Mouse (Mus musculus): ENCODE data around the gene Tsc1.

The Tsc1 gene

DNA sequence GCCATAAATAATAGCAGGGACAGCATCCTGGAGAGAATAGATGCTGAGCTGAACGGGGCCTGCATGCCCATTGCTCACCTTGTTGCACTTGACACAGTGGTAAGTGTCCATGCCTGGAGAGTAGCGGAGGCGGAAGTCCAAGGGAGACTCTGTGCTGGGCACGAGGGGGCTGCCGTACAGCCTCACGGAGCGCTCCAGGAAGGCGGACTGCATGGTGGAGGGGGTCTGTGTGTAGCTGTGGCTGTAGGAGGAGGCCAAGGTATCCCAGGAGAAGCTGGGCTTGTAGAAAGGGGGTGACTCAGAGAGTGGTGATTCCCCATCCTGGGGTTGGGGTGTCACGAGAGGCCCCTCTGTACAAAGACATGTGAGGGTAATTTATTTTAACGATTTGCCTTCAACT is 27.4 kb upstream of the Tsc1 start:
- in situ Hi-C loops (cut with MboI; ENCODE audit: unreplicated experiment in 2 of 2), result no loop called here

DNA sequence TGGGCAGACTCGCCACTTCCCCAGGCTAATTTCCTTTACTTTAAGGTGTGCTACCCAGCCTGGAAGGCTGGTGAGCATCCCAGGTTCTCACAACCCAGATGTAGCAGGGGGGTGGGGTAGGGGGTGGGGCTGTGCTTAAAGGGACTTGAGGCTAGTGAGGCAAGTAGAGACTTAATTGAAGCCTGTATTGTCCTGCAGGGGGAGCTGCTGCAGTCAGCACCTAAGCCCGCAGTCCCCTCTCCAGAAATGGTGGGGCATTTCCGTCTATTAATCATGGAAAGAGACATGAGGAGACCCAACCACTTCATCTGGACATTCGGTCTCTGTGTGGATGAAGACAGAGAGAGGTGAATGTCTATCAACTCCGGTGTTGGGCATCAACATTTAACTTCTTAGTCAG is 24.7 kb upstream of the Tsc1 start:
- in situ Hi-C loops (cut with MboI; ENCODE audit: unreplicated experiment in 2 of 2), result no loop called here

DNA sequence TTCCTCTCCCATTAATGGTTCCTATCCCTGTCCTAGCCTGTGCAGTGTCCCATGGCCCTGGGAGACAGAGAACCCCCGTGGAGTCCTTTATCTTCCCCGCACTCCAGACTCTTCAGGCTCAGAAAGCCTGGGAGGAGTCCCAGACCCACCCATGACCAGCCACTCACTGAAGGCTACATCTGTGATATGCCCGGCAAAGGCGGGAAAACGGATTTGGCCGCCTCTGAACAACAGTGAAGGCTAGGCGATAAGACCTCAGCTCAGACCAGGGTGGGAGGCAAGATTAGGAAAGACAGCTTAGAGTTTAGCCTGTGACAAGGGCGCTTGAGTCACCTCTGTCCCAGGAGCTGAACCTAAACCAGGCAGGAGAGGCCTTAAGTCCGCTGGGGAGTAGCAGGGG is 24.2 kb upstream of the Tsc1 start:
- in situ Hi-C loops (cut with MboI; ENCODE audit: unreplicated experiment in 2 of 2), result no loop called here

DNA sequence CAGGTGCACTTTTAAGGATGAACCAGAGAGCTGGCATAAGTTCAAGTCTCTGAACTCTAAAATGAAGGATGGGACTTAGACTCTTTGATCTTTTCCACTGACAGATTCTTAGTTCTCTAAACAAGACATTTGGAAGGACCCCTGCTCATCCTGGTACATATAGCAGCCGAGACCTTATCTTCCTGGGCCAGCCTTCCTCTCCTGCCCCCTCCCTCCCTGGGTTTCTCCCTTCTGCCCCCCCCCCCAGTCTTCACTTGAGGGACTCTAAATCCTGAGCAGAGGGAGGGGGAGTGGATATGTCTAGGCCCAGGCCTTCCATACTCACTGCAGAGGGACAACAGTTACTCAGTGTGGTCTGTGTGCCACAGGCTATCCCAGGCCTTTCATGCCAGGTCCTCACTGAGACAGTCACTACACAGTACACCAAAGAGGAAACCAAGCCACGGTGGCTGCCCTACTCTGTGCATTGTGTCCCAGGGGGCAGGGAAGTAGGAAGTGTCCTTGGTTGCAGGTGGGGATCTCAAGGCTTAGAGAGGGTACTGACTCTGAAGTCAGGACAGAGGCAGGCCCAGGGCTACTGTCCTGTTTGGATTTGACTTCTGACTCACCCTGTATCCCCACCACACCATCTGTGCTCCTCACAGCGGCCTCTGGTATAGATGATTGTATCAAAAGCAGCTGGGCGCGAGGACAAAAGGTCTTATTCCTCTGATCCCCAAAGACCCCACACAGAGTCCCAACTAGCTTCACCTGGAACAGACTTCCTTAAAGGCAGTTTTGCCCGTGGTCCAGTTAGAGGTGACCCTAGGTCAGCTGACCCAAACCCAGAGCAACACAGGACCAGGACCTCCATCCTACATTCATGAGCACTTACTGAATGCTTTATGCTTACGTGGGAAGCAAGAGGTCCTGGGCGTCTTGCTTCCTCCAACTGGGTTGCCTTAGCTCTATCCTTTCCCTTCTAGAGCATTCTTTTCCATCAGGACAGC is 23.2 kb upstream of the Tsc1 start:
- in situ Hi-C loops (cut with MboI; ENCODE audit: unreplicated experiment in 2 of 2), result no loop called here

DNA sequence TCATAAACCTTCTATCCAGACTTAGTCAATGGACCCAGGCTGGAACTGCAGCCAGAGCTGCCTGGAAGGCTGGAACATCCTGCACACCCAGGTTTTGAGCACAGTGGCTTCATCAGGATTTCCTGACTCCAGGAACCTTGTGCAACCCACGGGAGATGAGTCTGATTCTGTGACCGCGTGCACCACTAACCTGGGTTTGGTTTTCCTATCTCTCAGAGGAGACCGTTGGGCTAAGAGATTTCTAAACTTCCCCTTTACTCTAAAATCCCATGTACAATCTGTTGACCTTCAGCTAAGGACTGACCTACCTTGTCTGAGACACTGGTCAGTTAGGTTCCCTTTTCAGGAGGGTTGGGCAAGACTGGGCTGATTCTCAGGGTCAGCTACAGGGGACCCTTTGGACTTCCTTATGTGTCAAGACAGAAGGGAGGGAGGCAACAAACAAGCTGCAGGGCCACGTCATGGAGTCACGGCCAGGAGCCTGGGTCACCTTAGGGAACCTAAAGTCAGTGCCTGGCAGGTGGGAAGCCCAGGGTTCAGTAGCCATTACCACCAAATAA is 22.2 kb upstream of the Tsc1 start:
- in situ Hi-C loops (cut with MboI; ENCODE audit: unreplicated experiment in 2 of 2), result no loop called here

DNA sequence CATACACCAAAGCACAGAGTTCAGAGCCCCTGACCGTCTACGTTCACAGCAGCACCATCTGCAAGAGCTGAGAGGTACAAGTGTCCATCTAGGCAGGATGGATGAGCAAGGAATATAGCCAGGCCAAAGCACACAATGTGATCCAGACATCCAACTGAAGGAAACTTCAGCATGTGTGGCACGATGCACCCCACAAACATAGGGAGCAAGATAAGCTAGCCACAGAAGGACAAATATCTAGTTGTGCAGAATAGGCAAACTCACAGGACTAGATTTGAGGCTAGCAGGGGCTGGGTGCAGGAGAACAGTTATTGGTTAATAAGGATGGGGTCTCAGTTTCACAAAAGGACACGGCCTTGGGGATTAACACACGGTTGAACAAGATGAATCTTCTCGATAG is 21.7 kb upstream of the Tsc1 start:
- in situ Hi-C loops (cut with MboI; ENCODE audit: unreplicated experiment in 2 of 2), result no loop called here

DNA sequence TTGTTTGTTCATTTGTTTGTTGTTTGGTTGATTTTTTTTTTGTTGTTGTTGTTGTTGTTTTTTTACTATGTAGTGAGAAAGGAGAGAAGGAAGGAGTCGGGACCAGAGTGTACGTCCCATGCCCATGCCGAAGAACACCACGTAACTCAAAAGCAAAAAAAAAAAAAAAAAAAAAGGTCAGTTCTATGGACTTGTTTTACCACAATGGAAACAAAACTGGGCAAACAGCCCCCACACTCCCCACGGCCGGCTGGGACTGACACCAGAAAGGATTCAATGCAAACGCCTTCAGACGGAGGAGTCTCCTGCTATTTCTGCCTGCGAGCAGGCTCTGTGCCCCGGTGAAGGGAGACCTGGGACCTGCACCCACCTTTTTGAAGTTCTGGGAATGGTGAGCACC is 20.5 kb upstream of the Tsc1 start:
- in situ Hi-C loops (cut with MboI; ENCODE audit: unreplicated experiment in 2 of 2), result no loop called here

DNA sequence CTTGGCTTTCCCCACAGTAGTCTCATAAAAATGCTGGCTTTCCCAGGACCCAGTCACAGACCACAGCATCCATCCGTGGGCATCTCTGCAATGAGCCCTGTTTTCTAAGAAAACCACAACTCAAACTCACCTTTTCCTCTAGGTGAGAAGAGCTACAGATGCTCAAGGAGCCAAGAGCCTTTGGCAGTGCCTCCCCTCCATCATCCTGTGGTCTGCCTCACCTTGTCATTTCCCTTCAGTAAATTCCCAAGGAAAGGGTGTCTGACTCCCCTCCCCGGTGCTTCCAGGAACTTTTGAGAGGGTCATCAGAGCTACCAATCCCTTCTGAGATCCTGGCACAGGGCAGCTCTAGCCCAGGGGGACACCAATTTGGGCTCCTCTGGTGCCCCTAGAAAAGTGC is 19.9 kb upstream of the Tsc1 start:
- in situ Hi-C loops (cut with MboI; ENCODE audit: unreplicated experiment in 2 of 2), result no loop called here

DNA sequence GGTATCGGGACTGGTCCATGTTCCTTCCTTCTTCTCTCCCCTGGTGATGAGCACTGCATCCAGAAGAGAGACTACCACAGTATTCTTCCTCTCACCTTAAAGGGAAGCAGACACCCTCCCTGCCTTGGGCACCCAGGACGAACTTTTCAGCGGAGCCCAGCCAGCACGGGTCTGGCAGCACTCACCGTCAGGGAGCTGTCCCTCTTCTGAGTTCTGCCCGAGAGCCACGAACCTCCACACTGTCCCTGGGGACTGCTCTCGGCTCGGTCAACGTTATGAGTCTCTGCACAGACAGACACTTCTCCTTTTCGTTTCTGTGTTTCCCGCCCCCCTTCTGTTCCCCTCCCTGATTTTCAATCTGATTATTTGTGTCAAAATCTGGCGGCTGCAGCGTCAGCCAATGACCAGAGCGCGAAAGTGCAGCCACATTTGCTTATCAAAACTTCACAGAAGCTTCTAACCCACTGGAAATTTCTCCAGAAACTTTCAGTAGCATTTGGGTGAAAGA is 19.3 kb upstream of the Tsc1 start, which contains the start of gene Gfi1b:
TSS of gene Gfi1b (minus strand) at position 319 of the 508 bp plus-strand sequence.
- in situ Hi-C loops (cut with MboI; ENCODE audit: unreplicated experiment in 2 of 2), result no loop called here

DNA sequence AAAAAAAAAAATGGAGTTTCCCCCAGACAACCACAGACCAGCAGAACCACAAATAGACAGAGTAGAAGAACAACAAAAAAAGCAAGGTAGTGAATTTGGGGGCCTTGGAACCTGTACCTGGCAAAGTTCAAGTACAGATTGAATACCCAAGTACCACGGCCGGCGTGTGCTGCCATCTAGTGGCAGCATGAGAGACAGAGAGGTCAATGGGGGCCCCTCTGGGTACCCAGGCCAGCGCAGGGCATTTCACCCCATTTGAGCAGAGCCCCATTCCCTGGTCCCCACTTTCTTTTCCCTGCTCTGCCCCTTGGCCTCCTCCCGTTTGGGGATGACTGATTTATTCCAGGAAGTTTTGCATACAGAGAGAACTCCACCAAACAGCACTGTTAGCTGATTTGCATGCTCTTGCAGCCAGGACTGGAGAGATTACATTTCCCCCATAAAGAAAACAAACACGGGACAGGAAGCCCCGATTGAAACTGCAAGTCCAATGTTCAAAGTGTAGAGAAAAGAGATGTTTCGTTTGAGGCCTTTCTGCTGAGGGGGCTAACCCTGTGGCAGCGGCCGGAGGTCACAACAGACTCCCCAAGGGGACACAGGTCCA is 18.4 kb upstream of the Tsc1 start:
- in situ Hi-C loops (cut with MboI; ENCODE audit: unreplicated experiment in 2 of 2), result no loop called here

DNA sequence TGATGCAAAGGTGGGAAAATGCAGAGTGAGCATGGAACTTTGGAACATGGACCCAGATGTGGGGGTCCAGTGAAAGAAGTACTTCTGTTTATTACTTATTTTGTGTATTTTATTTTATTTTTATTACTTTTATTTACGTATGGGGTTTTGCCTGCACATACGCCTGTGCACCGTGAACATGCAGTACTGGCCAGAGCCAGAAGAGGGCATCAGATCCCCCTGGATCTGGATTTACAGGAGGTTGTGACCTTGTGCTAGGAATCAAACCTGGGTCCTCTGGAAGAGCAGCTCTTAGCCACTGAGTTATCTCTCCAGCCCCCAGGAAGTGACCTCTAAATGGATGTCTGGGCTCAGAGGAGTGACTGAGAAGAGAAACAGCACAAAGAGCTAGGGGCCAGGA is 16.2 kb upstream of the Tsc1 start:
- in situ Hi-C loops (cut with MboI; ENCODE audit: unreplicated experiment in 2 of 2), result loop anchor here (5.0 kb wide), 2 partner anchors 33 to 88 kb away; no protein-coding TSS in a partner anchor

DNA sequence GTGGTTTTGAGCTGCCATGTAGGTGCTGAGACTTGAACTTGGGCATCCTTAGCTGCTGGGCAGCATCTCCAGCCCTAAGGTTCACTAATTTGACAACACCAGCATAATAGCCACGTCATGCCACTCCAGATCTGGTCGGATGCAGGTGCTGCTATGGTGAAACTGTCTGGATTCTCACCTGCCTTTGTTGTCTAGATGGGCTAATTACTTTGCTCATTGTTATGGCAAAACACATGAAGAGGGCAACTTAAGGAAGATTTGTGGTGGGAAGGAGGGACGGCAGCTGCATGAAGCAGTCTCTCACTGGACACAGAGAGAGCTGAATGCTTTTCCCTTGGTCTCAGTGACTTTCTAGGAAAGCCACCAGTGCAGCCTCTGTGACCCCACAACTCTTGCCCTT is 15.0 kb upstream of the Tsc1 start:
- in situ Hi-C loops (cut with MboI; ENCODE audit: unreplicated experiment in 2 of 2), result loop anchor here (5.0 kb wide), 2 partner anchors 34 to 89 kb away; no protein-coding TSS in a partner anchor

DNA sequence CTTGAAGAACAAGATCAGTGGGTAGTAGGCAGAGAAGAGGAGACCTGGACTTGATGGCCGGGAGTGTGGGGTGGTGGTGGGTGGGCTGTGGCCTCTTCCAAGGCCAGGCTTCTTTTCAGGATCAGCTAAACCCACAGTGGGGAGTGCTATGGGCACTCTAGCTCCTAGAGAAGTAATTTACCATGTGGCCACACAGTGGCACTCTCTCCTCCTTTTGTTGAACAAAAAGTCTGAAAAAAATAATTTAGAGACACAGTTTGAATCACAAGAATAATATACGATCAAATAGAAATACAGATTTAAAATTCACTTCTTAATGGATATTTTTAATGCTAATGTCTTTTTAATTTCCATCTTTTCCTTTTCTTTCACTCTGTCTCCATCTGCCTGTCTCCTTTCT is 13.0 kb upstream of the Tsc1 start:
- in situ Hi-C loops (cut with MboI; ENCODE audit: unreplicated experiment in 2 of 2), result loop anchor here (5.0 kb wide), 2 partner anchors 36 to 91 kb away; no protein-coding TSS in a partner anchor

DNA sequence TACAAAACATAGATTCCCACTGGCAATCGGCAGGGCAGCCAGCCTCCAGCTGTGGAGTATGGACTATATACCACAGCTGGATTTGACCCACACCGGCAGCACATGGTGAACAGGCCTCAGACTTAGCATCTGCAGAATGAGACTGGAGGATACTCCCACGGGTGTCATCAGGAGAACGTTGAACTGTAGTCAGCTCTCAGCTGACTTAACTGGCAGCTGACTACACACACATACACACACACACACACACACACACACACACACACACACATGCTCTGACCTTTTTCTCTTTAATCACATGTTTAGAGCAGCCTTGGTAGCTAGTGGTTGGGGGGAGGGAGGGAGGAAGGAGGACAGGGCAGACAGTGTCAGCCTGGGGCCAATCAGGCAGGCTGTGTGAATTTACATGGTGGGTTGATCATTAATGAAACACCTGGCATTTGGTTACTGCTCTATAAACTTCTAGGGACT is 11.1 kb upstream of the Tsc1 start:
- in situ Hi-C loops (cut with MboI; ENCODE audit: unreplicated experiment in 2 of 2), result loop anchor here (5.0 kb wide), 2 partner anchors 38 to 93 kb away; no protein-coding TSS in a partner anchor

DNA sequence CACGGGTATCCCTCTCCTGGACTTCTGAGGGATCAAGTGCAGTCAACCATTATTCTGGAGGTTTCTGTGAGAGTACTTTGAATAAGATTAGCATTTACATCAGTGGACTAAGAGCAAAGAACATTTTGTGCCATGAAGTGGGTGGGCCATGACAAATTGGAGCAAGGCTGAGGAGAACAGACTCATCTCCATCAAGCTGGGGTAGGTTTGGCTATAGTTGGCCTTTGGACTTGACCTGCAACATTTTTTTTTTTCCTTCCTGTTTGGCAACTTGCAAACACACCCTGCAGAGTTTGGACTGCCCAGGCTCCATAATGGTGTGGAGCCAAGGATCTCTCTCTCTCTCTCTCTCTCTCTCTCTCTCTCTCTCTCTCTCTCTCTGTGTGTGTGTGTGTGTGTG is 8.4 kb upstream of the Tsc1 start:
- in situ Hi-C loops (cut with MboI; ENCODE audit: unreplicated experiment in 2 of 2), result no loop called here

DNA sequence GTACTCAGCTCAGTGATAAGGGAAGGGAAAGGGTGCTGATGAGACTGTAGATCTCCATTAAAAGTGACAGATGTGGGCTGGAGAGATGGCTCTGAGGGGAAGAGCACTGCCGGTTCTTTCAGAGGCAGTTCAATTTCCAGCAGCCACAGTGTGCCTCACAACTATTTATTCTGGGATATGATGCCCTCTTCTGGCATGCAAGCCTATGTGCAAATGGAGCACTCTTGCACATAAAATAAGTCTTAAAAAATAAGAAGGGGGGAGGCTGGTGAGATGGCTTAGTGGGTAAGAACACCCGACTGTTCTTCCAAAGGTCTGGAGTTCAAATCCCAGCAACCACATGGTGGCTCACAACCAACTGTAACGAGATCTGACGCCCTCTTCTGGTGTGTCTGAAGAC is 7.9 kb upstream of the Tsc1 start:
- in situ Hi-C loops (cut with MboI; ENCODE audit: unreplicated experiment in 2 of 2), result no loop called here

DNA sequence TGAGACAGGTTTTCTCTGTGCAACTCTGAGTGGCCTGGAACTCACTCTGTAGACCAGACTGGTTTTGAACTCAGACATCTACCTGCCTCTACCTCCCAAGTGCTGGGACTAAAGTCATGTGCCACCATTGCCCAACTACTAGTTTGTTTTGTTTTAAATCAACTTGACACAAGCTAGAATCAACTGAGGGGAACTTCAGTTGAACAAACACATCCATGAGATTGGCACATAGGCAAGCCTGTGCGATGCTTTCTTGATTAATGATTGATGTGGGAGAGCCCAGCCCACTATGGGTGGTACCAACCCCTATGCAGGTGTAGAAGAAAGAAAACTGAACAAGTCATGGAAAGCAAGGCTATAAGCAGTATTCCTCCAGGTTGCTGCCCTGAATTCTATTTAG is 5.8 kb upstream of the Tsc1 start:
- in situ Hi-C loops (cut with MboI; ENCODE audit: unreplicated experiment in 2 of 2), result no loop called here

DNA sequence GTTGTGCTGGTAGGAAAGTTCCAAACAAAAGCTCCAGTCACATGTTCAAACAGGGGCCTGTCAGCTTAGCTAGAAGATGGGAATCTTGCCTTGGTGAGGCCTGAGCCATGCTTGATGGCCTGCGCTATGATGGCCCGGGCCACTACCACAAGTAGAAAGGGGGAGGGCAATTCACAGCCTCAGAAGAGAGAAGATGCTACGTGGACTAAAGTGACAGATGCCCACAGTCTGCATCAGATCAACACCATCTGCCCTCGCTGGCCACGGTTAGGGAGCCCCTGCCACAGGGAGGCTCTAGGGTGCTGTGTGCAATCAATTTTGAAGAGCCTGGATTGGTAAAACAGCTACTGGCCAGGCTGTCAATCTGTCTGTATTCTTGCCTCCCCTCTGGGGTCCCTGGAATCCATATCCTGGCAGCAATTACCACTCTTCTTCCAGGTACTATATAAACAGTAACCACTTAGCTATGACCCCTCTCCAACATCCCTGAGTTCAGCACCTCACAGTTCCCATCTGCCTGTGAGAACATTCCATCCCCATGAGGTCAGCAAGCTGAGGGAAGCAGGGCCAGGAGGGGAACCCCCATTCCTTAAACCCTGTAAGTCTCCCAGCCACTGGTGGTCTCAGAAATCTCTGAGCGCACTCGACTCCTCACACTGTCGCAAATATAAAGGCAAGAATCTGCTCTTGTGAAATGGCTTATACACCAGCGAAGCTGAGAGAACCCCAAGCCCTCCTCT is 3.8 kb upstream of the Tsc1 start:
- in situ Hi-C loops (cut with MboI; ENCODE audit: unreplicated experiment in 2 of 2), result no loop called here

DNA sequence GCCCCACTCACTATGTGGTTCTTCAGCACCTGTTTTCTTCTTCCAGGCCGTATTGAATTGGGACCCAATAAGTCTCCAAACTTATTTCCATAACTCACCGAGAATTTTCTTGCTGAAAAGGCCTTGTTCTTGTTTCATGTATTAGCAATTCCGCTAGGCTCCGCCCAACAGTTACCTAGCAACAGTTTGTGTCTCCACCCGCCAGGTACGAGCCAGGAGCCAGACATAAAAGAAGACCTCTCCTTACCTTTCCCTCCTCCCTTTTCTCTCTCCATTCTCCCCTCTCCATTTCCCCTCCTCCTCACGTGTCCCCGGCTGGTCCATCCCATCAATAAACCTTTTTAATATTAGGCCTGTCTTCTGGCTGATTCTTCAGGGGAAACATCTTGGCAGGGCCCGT is 2.7 kb upstream of the Tsc1 start:
- in situ Hi-C loops (cut with MboI; ENCODE audit: unreplicated experiment in 2 of 2), result no loop called here

DNA sequence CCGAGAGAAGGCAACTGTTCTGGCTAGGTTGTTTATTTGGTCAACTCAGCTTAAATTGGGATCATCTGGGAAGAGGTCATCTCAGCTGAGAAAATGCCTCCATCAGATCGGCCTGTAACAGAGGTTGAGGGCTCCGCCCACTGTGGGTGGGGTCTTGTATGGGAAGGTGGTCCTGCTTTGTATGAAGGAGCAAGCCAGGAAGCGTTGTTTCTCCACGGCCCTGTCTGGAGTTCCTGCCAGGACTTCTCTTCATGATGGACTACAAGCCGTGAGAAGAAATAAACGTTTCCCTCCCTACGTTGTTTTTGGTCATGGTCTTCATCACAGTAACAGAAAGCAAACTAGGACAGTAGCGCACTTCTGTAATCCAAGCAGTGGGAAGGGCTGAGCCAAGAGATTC is 2.1 kb upstream of the Tsc1 start:
- in situ Hi-C loops (cut with MboI; ENCODE audit: unreplicated experiment in 2 of 2), result no loop called here
